Mouse (Mus musculus) erythroblast, embryonic 14.5 days (primary cell): ENCODE data around the gene Sun5.

Source experiments
- GATA1 ChIP-seq: IDR thresholded peaks from 2 replicates; pipeline ENCODE4 v1.6.1; 2012; ENCODE audit warnings: low read length, inconsistent platforms, mixed read lengths
- TAL1 ChIP-seq: IDR thresholded peaks from 3 replicates; pipeline ENCODE4 v1.6.1; 2012; ENCODE audit warnings: low read length, inconsistent platforms, mixed read lengths

GRCm38 (mm10) chr2:153861960-153862359, 8.9 kb downstream of the Sun5 start:
- TF ChIP-seq TAL1 (no peak), GATA1 (no peak)
